Mouse (Mus musculus) kidney, adult 2 months (tissue): ENCODE measurements at regions not wholly inside any gene's neighbourhood (a gene's known extent, or its start where the extent isn't known, plus 50 kb on each side); places are given as distances from the start of the nearest gene placed in this dataset.

Experiments
- CTCF ChIP-seq: fragments of 200-500 bp; conservative IDR thresholded peaks from 2 replicates; pipeline ENCODE4 v1.5.1; 2011; ENCODE audit warnings: low read depth, mild to moderate bottlenecking, control low read depth, low read length, moderate library complexity, mixed read lengths; ENCODE audit not compliant: insufficient read depth, insufficient read length
- POLR2A ChIP-seq: fragments of 200-500 bp; IDR thresholded peaks from one replicate; pipeline ENCODE4 v1.6.1; 2011; ENCODE audit warnings: low read depth, low read length, control low read depth

DNA sequence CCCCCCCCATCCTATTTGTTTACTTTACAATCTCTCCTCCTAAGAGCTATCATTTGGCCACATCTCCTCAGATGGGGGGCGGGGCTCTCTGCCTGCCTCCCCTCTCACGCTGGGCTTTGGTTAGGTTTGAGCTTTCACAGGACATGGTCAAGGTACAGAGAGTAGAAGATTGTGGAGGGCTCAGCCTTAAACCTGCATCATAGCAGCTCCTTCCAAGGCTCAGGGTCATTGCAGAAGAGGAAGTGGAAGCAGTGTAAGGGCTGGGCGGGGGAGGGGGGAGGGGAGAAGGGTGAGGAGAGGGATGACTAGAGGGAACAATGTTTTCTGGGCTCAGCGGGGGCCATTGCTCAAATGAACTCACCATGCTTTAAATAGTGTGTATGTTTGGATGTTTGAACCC is 51.7 kb upstream of the Mphosph6 start:
- TF ChIP-seq CTCF = no peak
- TF ChIP-seq POLR2A = no peak
